Mouse (Mus musculus) spleen, postnatal 0 days (tissue): ENCODE data around the gene Tcea2. TPM values are rescaled to one million over a fixed set of nuclear protein-coding genes. Genes with fewer than 3 reads are reported as not detected.

Experiments
- polyA plus RNA-seq: library from polyadenylated mRNA; unstranded; fragments of >200 nt; fragmentation: Nextera tagmentation; extraction: Ambion mirVana; gene quantifications from 2 replicates; pipeline ENCODE4 v1.2.1, GENCODE M21; 2015

Tcea2 gene
- 6.8 and 9.7 TPM in 2 replicates for polyA plus RNA-seq

DNA sequence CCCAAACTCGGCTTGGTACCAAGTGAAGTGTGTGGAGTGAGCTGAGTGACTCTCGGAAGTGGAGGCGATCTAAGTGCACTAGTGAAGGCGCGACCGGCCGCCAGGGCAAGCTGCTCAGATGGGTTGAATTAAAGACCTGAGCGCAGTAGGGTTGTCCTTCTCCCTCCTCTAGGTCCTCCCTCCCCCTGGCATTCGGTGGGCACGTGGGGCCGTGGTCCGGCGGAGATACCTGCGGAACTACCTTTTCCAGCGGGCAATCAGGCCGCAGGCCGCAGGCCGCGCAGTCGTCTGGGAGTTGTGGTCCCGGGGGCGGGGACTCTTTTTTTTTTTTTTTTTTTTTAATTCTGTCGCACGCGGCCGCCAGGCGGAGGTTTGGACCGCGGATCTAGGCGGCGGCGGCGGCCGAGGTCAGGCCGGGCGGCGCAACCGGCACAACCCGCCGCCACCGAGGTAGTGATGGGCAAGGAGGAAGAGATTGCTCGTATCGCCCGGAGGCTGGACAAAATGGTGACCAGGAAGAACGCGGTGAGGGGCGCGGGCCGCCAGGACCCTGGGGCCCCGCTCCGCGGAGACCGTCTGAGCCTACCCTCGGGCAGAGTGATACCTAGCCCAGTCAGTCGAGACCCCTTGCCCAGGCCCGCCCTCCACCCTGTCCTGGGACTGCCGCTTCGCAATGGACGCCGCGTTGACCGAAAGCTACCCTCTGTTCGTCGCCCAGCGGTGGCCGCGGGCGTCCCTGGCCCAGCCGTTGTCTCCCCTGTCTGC is at the start of gene Tcea2:
Gene Tcea2, plus strand, starts transcription at position 360 of the 765 bp plus-strand sequence.

GRCm38 (mm10) chr2:181656734-181657133 is 23.4 kb upstream of the Tcea2 start, which contains the start of gene Gm29797:
TSS of gene Gm29797 (plus strand) at chr2:181657034.

DNA sequence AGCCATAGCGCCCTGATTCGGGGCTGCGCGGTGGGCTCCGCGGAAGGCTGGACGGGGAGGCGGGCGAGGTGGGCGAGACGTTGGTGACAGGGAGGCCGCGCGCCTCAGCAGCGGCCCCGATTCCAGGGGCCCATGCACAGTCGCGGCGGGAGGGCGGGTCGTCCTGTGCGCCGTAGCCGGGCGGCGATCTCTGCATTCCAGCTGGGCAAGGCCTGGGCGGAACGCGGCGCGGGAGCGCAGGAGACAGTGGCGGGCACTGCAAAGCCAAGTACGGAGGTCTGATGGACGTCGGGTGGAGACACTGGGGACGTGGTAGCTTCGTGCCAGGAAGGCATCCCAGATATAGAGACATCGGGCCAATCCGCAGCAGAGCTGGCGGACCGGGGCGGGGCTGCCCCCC is 8.8 kb upstream of the Tcea2 start, which contains the start of gene Sox18:
Gene Sox18, minus strand, starts transcription at position 315 of the 400 bp plus-strand sequence.

DNA sequence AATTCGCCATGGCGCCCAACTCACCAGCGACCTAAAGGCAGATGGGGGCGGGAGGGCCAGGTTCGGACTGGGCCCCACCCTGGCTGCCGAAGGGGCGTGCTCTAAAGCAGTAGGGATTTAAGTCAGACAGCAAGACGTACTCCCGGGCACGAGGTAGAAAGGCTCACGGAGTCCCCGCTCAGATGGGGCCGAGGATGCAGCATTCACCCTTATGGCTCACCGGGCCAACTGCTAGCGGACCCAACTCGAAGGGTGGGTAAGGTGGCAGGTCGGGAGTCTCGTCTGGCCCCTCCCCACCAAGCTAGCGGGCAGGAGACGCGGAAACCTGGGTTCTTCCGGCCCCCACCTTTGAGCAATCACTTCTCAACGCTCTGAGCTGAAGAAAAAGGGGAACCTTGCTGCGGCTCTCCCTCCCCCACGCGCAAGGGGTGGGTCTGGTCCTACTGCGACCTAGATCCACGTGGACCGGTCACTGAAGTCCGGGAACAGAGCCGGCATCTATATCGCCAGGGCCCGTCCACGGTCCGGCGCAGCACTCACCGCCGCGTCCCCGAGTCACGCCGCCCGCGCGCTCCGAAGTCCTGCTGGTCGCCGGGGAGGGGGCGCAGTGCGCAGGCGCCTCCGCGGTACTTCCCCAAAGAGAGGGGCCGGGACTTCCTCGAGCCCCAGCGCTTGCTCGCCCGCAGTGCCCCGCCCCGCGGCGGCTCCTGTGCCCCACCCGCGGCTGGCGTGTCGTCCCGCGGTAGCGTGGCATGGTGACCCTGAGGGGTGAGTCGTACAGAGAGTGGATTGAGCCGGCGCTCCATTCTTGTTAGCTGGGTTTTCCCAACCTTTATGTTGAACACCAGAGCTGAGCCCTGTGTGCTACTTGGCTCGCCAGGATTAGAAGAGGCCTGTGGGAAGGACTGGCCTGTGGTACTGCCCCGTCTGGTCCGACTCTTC is 13.5 kb downstream of the Tcea2 start, which contains the start of gene Rgs19:
Gene Rgs19, minus strand, starts transcription at position 639 of the 942 bp plus-strand sequence.

GRCm38 (mm10) chr2:181698241-181698640 is 18.1 kb downstream of the Tcea2 start, which contains the start of gene Lkaaear1:
TSS of gene Lkaaear1 (minus strand) at chr2:181698442.

GRCm38 (mm10) chr2:181714903-181715326 is 34.8 kb downstream of the Tcea2 start, which contains the start of gene Oprl1:
TSS of gene Oprl1 (plus strand) at chr2:181715016.

Other genes starting within 250 kb of the Tcea2 start
- gene Zbtb46, start 220.9 kb upstream of the Tcea2 start, polyA plus RNA-seq, result 12.2 and 14.3 TPM in 2 replicates
- not detected in 2 replicates for gene Abhd16b, start 187.1 kb upstream of the Tcea2 start, polyA plus RNA-seq
- gene Tpd52l2, start 183.2 kb upstream of the Tcea2 start, polyA plus RNA-seq, result 90.7 and 93.3 TPM in 2 replicates
- 33.9 and 40.6 TPM in 2 replicates for gene Dnajc5, start 159.8 kb upstream of the Tcea2 start, polyA plus RNA-seq
- gene Uckl1, start 95.4 kb upstream of the Tcea2 start, polyA plus RNA-seq, result 32.3 and 39.7 TPM in 2 replicates
- gene Prpf6, start 88.4 kb upstream of the Tcea2 start, polyA plus RNA-seq, result 27.6 and 28.9 TPM in 2 replicates
- 11.9 and 15.4 TPM in 2 replicates for gene Zfp512b, start 87.5 kb upstream of the Tcea2 start, polyA plus RNA-seq
- 2.8 and 4.7 TPM in 2 replicates for gene Samd10, start 81.1 kb upstream of the Tcea2 start, polyA plus RNA-seq
- gene Gm29797, start 23.3 kb upstream of the Tcea2 start, polyA plus RNA-seq, result not detected in 2 replicates
- gene Sox18, start 8.7 kb upstream of the Tcea2 start, polyA plus RNA-seq, result 29.9 and 46.0 TPM in 2 replicates
- 38.9 and 53.5 TPM in 2 replicates for gene Rgs19, start 13.7 kb downstream of the Tcea2 start, polyA plus RNA-seq
- not detected in 2 replicates for gene Lkaaear1, start 18.1 kb downstream of the Tcea2 start, polyA plus RNA-seq
- gene Oprl1, start 34.7 kb downstream of the Tcea2 start, polyA plus RNA-seq, result 0.11 and 0.12 TPM in 2 replicates
- not detected in 2 replicates for gene Myt1, start 83.0 kb downstream of the Tcea2 start, polyA plus RNA-seq
- 22.4 and 25.3 TPM in 2 replicates for gene Pcmtd2, start 157.5 kb downstream of the Tcea2 start, polyA plus RNA-seq
- 36.8 and 38.4 TPM in 2 replicates for gene Polr3k, start 184.0 kb downstream of the Tcea2 start, polyA plus RNA-seq